Mouse (Mus musculus) brain, embryonic 14.5 days (tissue): ENCODE results near the gene Aldh3b3.

ENCODE experiments used
- CTCF ChIP-seq: fragments of 200-500 bp; IDR thresholded peaks from 2 replicates; pipeline ENCODE4 v1.5.1; 2012; ENCODE audit warnings: inconsistent platforms, mild to moderate bottlenecking, moderate library complexity, borderline replicate concordance; ENCODE audit not compliant: insufficient read depth, insufficient read length; ENCODE audit errors: extremely low read depth
- POLR2A ChIP-seq: fragments of 200-500 bp; IDR thresholded peaks from 2 replicates; pipeline ENCODE4 v1.6.1; 2012; ENCODE audit warnings: mild to moderate bottlenecking, inconsistent platforms, borderline replicate concordance; ENCODE audit not compliant: poor library complexity, insufficient read depth, insufficient read length, severe bottlenecking; ENCODE audit errors: extremely low read depth

- TF ChIP-seq POLR2A, result no peak
- no peak for TF ChIP-seq CTCF
Observed at GRCm38 (mm10) chr19:3945872-3946564, 12.4 kb upstream of the Aldh3b3 start.
